Mouse (Mus musculus): ENCODE results near the gene Sppl3.
A peak's percentile ranks its signal among the peaks of the same experiment; 100 is the strongest.

DNA sequence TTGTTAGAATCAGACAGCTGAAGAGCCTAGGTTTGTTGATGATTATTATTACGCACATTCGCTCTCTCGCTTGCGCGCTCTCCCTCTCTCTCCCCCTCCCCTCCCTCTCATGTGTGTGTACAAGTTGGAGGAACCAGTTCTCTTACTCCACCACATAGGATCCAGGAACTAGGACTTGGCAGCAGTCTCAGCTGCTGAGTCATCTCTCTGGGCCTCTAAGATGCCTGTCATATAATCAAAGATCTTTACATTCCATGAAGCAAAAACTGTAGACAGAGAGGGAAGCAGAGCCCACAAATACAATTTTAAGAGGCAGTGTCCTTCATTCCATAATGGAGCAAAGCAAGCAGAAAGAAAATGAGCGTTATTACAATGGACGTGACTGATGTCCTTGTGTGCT, 61.2 kb downstream of the Sppl3 start:
- TF ChIP-seq CTCF (IDR thresholded peaks at IDR 0.05) (no peak), EP300 (IDR thresholded peaks at IDR 0.05) (0 out of 2 replicates have a peak, but pooled peaks have one; percentile 24)

Measured in lung, postnatal 0 days (tissue).